Mouse (Mus musculus) frontal cortex, postnatal 25 days (tissue): ENCODE measurements around the gene Cep44.

Source experiments
- DNase-seq, 2 experiments: peaks; one replicate each; pipeline ENCODE4 v3.0.0; 2022; ENCODE audit warnings: low spot score in 2 of 2

Cep44 gene

GRCm38 (mm10) chr8:56550558-56551360, at the start of gene Cep44, which contains the start of gene Fbxo8:
Gene Cep44 (minus strand): TSS chr8:56551047.
Gene Fbxo8 (plus strand): TSS chr8:56551090.
- DNase-seq, result peak; percentile 49 to 70

GRCm38 (mm10) chr8:56591502-56591901, 40.7 kb upstream of the Cep44 start:
- DNase-seq, result no peak

- no peak for DNase-seq
These were observed 40.2 kb upstream of the Cep44 start for GRCm38 (mm10) chr8:56591084-56591483.

DNA sequence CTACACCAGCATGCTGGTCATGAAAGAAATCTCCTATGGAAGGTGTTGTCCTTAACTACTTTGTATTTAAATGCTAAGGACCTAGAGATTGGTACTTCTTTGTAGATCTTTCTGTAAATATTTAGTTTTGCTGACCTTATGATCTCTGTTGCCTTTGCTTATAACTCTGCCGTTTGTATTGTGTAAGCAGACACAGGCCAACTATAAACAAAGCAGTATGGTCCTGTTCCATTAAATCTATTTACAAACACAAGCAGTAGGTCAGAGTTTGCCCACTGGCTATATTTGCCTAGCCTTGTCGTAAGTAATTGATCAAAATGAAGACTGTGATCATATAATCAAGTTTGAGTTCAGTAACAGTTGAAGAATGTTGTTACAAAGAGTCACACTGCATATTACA, 38.2 kb upstream of the Cep44 start:
- DNase-seq, result no peak

DNA sequence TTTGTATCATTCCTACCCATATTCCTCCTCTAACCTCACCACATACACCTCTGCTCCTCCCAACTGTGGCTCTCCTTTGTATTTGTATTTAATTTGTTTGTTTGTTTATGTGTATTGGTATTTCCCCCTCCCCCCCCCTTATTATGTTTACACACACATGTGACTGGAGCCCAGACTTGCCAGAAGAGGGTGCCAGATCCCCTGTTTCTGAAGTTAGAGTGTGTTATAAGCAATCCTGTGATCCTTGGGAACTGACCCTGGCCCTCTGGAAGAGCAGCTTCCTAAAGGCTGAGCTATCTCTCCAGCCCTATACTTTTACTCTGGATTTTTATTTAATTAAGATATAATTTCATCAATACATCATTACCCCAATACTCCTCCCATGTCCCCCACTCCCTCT, 32.0 kb upstream of the Cep44 start:
- no peak for DNase-seq

DNA sequence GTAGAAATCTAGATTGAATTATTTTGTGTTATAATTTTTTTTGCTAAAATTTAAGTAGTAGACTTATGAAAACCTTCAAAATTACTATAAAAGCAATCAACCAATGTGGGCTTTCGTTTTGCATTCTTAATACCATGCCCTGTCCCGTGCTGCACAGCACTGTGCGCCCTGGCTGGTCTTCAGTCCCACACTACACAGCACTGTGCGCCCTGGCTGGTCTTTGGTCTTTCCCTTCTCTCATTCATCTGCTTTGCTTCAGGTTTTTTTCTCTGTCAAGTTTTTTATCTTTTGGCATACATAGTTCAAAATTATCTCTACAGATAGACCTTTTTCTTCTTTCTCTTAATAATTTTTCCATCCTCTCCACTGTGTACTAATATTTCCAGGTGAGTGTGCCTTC, 30.1 kb upstream of the Cep44 start:
- DNase-seq, result no peak

GRCm38 (mm10) chr8:56566856-56567255, 16.0 kb upstream of the Cep44 start:
- no peak for DNase-seq

- no peak for DNase-seq
These were observed 13.7 kb upstream of the Cep44 start for GRCm38 (mm10) chr8:56564399-56565047.

- DNase-seq, result no peak
These were observed 1.8 kb upstream of the Cep44 start for GRCm38 (mm10) chr8:56552551-56553103.

GRCm38 (mm10) chr8:56552045-56552444, 1.2 kb upstream of the Cep44 start:
- no peak for DNase-seq

DNA sequence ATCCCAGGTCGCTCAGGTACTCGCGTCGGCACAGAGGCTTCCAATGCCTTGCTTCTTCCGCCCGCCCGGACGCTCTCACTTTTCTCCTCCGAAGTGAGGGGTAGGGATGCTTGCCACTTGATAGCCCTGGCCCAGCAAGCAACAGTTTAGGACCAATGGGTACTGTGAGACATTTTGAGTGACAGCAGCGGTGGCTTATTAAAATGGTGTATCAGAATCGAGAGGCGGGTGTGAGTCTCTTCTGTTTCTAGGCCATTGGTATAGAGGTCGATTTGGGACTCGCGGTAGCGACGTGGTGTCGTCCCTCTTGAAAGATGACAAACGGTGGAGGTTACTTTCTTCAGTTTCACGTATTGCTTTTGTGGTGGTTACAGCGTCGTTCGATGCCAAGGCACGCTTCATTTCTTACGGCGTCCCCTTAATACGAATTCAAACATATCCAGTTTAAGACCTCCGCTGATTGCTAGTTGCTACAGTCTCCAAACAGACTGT, 560 bp upstream of the Cep44 start:
- peak; percentile 82 for DNase-seq

- DNase-seq, result no peak
These were observed 3.0 kb downstream of the Cep44 start for GRCm38 (mm10) chr8:56547866-56548265.

GRCm38 (mm10) chr8:56540706-56541105, 10.1 kb downstream of the Cep44 start:
- DNase-seq, result no peak

GRCm38 (mm10) chr8:56530359-56530758, 20.5 kb downstream of the Cep44 start:
- DNase-seq, result peak; percentile 34 to 47

DNA sequence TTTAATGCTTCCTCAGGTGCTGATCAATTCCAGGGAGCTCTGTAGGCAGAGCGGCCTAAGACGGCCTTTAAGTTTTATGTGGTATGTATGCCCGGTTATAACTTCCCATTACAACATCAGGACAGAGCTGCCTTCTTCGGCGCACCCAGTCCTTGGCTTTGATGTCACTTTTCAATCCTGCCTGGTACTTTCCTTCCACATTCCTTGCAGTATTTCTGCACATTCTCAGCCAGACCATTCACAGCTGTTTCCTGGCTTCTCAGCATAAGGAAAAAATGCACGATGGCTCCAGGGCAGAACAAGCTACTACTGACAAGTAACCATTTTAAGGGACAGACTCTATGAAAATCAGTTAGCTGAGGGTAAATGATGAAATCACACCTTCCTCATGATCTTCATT, 22.0 kb downstream of the Cep44 start:
- DNase-seq, result no peak

GRCm38 (mm10) chr8:56521051-56521450, 29.8 kb downstream of the Cep44 start:
- DNase-seq, result no peak

GRCm38 (mm10) chr8:56520249-56520648, 30.6 kb downstream of the Cep44 start:
- no peak for DNase-seq

GRCm38 (mm10) chr8:56518848-56519247, 32.0 kb downstream of the Cep44 start:
- DNase-seq, result no peak

GRCm38 (mm10) chr8:56508952-56509479, 41.8 kb downstream of the Cep44 start:
- DNase-seq, result no peak

- no peak for DNase-seq
These were observed 42.4 kb downstream of the Cep44 start for GRCm38 (mm10) chr8:56508318-56508951.

GRCm38 (mm10) chr8:56501911-56502310, 48.9 kb downstream of the Cep44 start:
- no peak for DNase-seq

DNA sequence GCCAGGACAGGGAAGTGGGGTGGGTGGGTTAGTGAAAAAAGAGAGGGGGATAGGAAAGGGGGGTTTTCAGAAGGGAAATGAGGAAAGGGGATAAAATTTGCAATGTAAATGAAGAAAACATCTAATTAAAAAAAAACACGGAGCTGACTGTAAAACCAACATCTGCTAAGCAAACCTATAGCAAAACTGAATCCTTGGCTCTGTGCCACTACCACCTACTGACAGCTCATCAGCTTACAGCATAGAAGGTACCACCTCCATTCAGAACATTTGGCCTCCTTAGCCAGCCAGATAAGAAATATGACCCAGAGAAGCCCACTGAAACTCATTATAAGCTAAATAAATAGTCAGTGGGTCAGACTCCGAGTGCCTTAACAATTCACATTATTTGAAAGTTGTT, 61.4 kb downstream of the Cep44 start:
- no peak for DNase-seq
